Mouse (Mus musculus) kidney, adult 2 months (tissue): ENCODE data around the gene Herc3. TPM values are rescaled to one million over a fixed set of nuclear protein-coding genes. Genes with fewer than 3 reads are reported as not detected.

Source experiments
- DNase-seq: peaks from one replicate; pipeline ENCODE4 v3.0.0; 2021
- H3K27ac ChIP-seq: fragments of 200-500 bp; 2 replicates; pipeline ENCODE4 v1.5.1; 2012; ENCODE audit warnings: low read depth, low read length, control low read depth, inconsistent platforms; ENCODE audit not compliant: insufficient read depth
- H3K27me3 ChIP-seq: fragments of 200-500 bp; replicated peaks from 2 replicates; pipeline ENCODE4 v1.6.1; 2012; ENCODE audit warnings: mild to moderate bottlenecking, moderate library complexity, low read length, inconsistent platforms; ENCODE audit not compliant: control insufficient read depth, insufficient read depth
- H3K36me3 ChIP-seq: fragments of 200-500 bp; 2 replicates; pipeline ENCODE4 v1.6.1; 2012; ENCODE audit warnings: mild to moderate bottlenecking, moderate library complexity, low read length, inconsistent platforms; ENCODE audit not compliant: control insufficient read depth, insufficient read depth
- H3K4me1 ChIP-seq: fragments of 200-500 bp; 2 replicates; pipeline ENCODE4 v1.6.1; 2011; ENCODE audit warnings: low read length; ENCODE audit not compliant: control insufficient read depth, insufficient read depth
- H3K4me3 ChIP-seq: fragments of 200-500 bp; 2 replicates; pipeline ENCODE4 v1.5.1; 2011; ENCODE audit warnings: mild to moderate bottlenecking, low read depth, low read length, control low read depth; ENCODE audit not compliant: insufficient read depth
- CTCF ChIP-seq: fragments of 200-500 bp; conservative IDR thresholded peaks from 2 replicates; pipeline ENCODE4 v1.5.1; 2011; ENCODE audit warnings: low read depth, mild to moderate bottlenecking, control low read depth, low read length, moderate library complexity, mixed read lengths; ENCODE audit not compliant: insufficient read depth, insufficient read length
- POLR2A ChIP-seq: fragments of 200-500 bp; IDR thresholded peaks from one replicate; pipeline ENCODE4 v1.6.1; 2011; ENCODE audit warnings: low read depth, low read length, control low read depth
- WGBS: fragments of 180-500 bp; shearing (Covaris S2); methylation state at CpG from one replicate; pipeline ENCODE4 v1.1.7; 2018; 5-methylcytosine and 5-hydroxymethylcytosine counted together
- polyA plus RNA-seq: library from polyadenylated mRNA; depleted of rRNA; stranded (reverse); fragments of >200 nt; gene quantifications from 2 replicates; pipeline ENCODE4 v1.2.3, GENCODE M21; 2012

Gene Herc3
- polyA plus RNA-seq, 1 experiment = 28.9 TPM

GRCm38 (mm10) chr6:58943958-58944357, 112.7 kb downstream of the Herc3 start:
- Histone ChIP-seq H3K4me1 (peaks cover 6% of the 10 kb centered on the region; the same call in 1 of the 2 replicates), H3K27me3 (no peaks in the 10 kb centered on the region), H3K36me3 (peaks cover 19% of the 10 kb centered on the region), H3K4me3 (no peak overlapping the region), H3K27ac (no peak overlapping the region)
- no peak for DNase-seq
- 91% methylated on average over 3 of the region's 3 CpGs for WGBS
- TF ChIP-seq CTCF (no peak), POLR2A (no peak)

- no peak overlapping the region for H3K4me3 ChIP-seq
- TF ChIP-seq CTCF = no peak
- TF ChIP-seq POLR2A = no peak
- H3K27me3 ChIP-seq = no peaks in the 10 kb centered on the region
- peaks cover 15% of the 10 kb centered on the region for H3K36me3 ChIP-seq
- 66% methylated on average over 2 of the region's 2 CpGs for WGBS
- H3K27ac ChIP-seq = no peak overlapping the region
- H3K4me1 ChIP-seq = peaks cover 10% of the 10 kb centered on the region
- DNase-seq = no peak
Measured at GRCm38 (mm10) chr6:58946246-58946645, 115.0 kb downstream of the Herc3 start.

- Histone ChIP-seq H3K27me3 (no peaks in the 10 kb centered on the region), H3K4me1 (peaks cover 14% of the 10 kb centered on the region), H3K27ac (no peak overlapping the region; the same call in 1 of the 2 replicates), H3K4me3 (no peak overlapping the region), H3K36me3 (peaks cover 15% of the 10 kb centered on the region)
- 65% methylated on average over 4 of the region's 4 CpGs for WGBS
- no peak for TF ChIP-seq POLR2A
- no peak for TF ChIP-seq CTCF
- no peak for DNase-seq
Measured at GRCm38 (mm10) chr6:58946840-58947239, 115.6 kb downstream of the Herc3 start.

GRCm38 (mm10) chr6:58950410-58950809, 119.1 kb downstream of the Herc3 start:
- peaks cover 21% of the 10 kb centered on the region for H3K4me1 ChIP-seq
- peak overlapping the region; percentile 74 for H3K27ac ChIP-seq
- H3K4me3 ChIP-seq = no peak overlapping the region
- DNase-seq = peak; percentile 70
- H3K36me3 ChIP-seq = peaks cover 14% of the 10 kb centered on the region
- WGBS = 34% methylated on average over 1 of the region's 1 CpGs
- TF ChIP-seq CTCF (no peak), POLR2A (no peak)
- no peaks in the 10 kb centered on the region for H3K27me3 ChIP-seq

- 17% methylated on average over 2 of the region's 2 CpGs for WGBS
- TF ChIP-seq POLR2A (no peak), CTCF (no peak)
- peak overlapping the region; percentile 100 for H3K27ac ChIP-seq
- peaks cover 13% of the 10 kb centered on the region for H3K36me3 ChIP-seq
- no peaks in the 10 kb centered on the region for H3K27me3 ChIP-seq
- peak; percentile 90 for DNase-seq
- H3K4me3 ChIP-seq = no peak overlapping the region
- H3K4me1 ChIP-seq = peaks cover 21% of the 10 kb centered on the region
Measured at GRCm38 (mm10) chr6:58951128-58951992, 120.1 kb downstream of the Herc3 start.

GRCm38 (mm10) chr6:58960523-58960922, 129.3 kb downstream of the Herc3 start:
- no peaks in the 10 kb centered on the region for H3K4me1 ChIP-seq
- DNase-seq = no peak
- H3K36me3 ChIP-seq = peaks cover 8% of the 10 kb centered on the region
- TF ChIP-seq CTCF (no peak), POLR2A (no peak)
- 89% methylated on average over 2 of the region's 2 CpGs for WGBS
- H3K4me3 ChIP-seq = no peak overlapping the region
- no peaks in the 10 kb centered on the region for H3K27me3 ChIP-seq
- no peak overlapping the region for H3K27ac ChIP-seq

GRCm38 (mm10) chr6:58962691-58963090, 131.4 kb downstream of the Herc3 start:
- DNase-seq = no peak
- 91% methylated on average over 5 of the region's 5 CpGs for WGBS
- TF ChIP-seq POLR2A (no peak), CTCF (no peak)
- Histone ChIP-seq H3K4me1 (0 out of 2 replicates have a peak, but pooled peaks cover 3% of the 10 kb centered on the region), H3K36me3 (peaks cover 4% of the 10 kb centered on the region; the same call in 1 of the 2 replicates), H3K4me3 (no peak overlapping the region), H3K27me3 (no peaks in the 10 kb centered on the region), H3K27ac (no peak overlapping the region)
